Mouse (Mus musculus) MEL (cell line): ENCODE measurements around the gene Pax4. TPM values are rescaled to one million over a fixed set of nuclear protein-coding genes. Genes with fewer than 3 reads are reported as not detected.

ENCODE experiments used
- DNase-seq: peaks from one replicate; pipeline ENCODE4 v3.0.0; 2011; ENCODE audit warnings: low read depth, low spot score
- H3K27ac ChIP-seq: 2 replicates; pipeline ENCODE4 v1.5.1; 2012; ENCODE audit warnings: low read depth, mild to moderate bottlenecking, control low read depth, low read length, moderate library complexity; ENCODE audit not compliant: control insufficient read depth
- H3K27me3 ChIP-seq, 2 experiments: fragments of 150-350 bp in 1 of 2; sonication (generic) in 1 of 2; 2 replicates each; pipeline ENCODE4 v1.6.1; 2012; ENCODE audit warnings: low read length in 2 of 2, mild to moderate bottlenecking in 2 of 2, improper control_type of control experiment in 1 of 2, moderate library complexity in 1 of 2; ENCODE audit not compliant: insufficient read depth in 2 of 2, control insufficient read depth in 1 of 2
- H3K36me3 ChIP-seq, 2 experiments: 2 replicates each; pipeline ENCODE4 v1.6.1; 2012 to 2014; ENCODE audit warnings: low read length in 2 of 2, improper control_type of control experiment in 1 of 2, inconsistent platforms in 1 of 2, mild to moderate bottlenecking in 1 of 2; ENCODE audit not compliant: insufficient read depth in 2 of 2, control insufficient read depth in 1 of 2
- H3K4me1 ChIP-seq, 2 experiments: fragments of 150-350 bp in 1 of 2; sonication (generic) in 1 of 2; 2 replicates each; pipeline ENCODE4 v1.6.1; 2012; ENCODE audit warnings: low read length in 2 of 2, improper control_type of control experiment in 1 of 2, mild to moderate bottlenecking in 1 of 2; ENCODE audit not compliant: insufficient read depth in 2 of 2, control insufficient read depth in 1 of 2
- H3K4me3 ChIP-seq, 2 experiments: fragments of 150-350 bp in 1 of 2; sonication (generic) in 1 of 2; 2 replicates each; pipeline ENCODE4 v1.5.1; 2012; ENCODE audit warnings: low read depth in 2 of 2, low read length in 2 of 2, mild to moderate bottlenecking in 2 of 2, moderate library complexity in 2 of 2, control low read depth in 1 of 2, improper control_type of control experiment in 1 of 2; ENCODE audit not compliant: control insufficient read depth in 1 of 2, insufficient read depth in 1 of 2
- H3K79me2 ChIP-seq: 2 replicates; pipeline ENCODE4 v1.6.1; 2012; ENCODE audit warnings: mild to moderate bottlenecking, low read length, moderate library complexity; ENCODE audit not compliant: control insufficient read depth, poor library complexity, insufficient read depth
- H3K9ac ChIP-seq: 2 replicates; pipeline ENCODE4 v1.6.1; 2012; ENCODE audit warnings: low read depth, mild to moderate bottlenecking, control low read depth, low read length, moderate library complexity; ENCODE audit not compliant: control insufficient read depth, poor library complexity, severe bottlenecking
- H3K9me3 ChIP-seq: fragments of 150-350 bp; sonication (generic); replicated peaks from 2 replicates; pipeline ENCODE4 v1.6.1; 2012; ENCODE audit warnings: mild to moderate bottlenecking, low read length, improper control_type of control experiment, moderate library complexity; ENCODE audit not compliant: insufficient read depth
- CHD1 ChIP-seq: IDR thresholded peaks from 2 replicates; pipeline ENCODE4 v1.6.1; 2012; ENCODE audit warnings: low read depth, mild to moderate bottlenecking, inconsistent platforms, low read length, improper control_type of control experiment
- CTCF ChIP-seq, 3 experiments: IDR thresholded peaks in 2 of 3; conservative IDR thresholded peaks in 1 of 3; 2 replicates each; pipeline ENCODE4 v1.5.1; 2011 to 2012; ENCODE audit warnings: low read length in 3 of 3, low read depth in 2 of 3, mild to moderate bottlenecking in 2 of 3, improper control_type of control experiment in 1 of 3, inconsistent platforms in 1 of 3, mixed read lengths in 1 of 3, moderate library complexity in 1 of 3; ENCODE audit not compliant: control insufficient read depth in 1 of 3, insufficient read depth in 1 of 3, poor library complexity in 1 of 3, severe bottlenecking in 1 of 3
- ELF1 ChIP-seq: IDR thresholded peaks from 2 replicates; pipeline ENCODE4 v1.6.1; 2014; ENCODE audit warnings: low read depth, mild to moderate bottlenecking, inconsistent platforms, low read length, improper control_type of control experiment, moderate library complexity
- EP300 ChIP-seq, 2 experiments: IDR thresholded peaks; 2 replicates each; pipeline ENCODE4 v1.6.1; 2011; ENCODE audit warnings: improper control_type of control experiment in 2 of 2, low read length in 2 of 2, low read depth in 1 of 2, mild to moderate bottlenecking in 1 of 2
- GATA1 ChIP-seq: IDR thresholded peaks from 2 replicates; pipeline ENCODE4 v1.6.1; 2011; ENCODE audit warnings: low read depth, low read length, improper control_type of control experiment
- HCFC1 ChIP-seq: IDR thresholded peaks from 2 replicates; pipeline ENCODE4 v1.6.1; 2012; ENCODE audit warnings: low read depth, mild to moderate bottlenecking, inconsistent platforms, low read length, improper control_type of control experiment, moderate library complexity
- MAZ ChIP-seq: IDR thresholded peaks from 2 replicates; pipeline ENCODE4 v1.6.1; 2012; ENCODE audit warnings: low read depth, mild to moderate bottlenecking, inconsistent platforms, low read length, improper control_type of control experiment
- MYB ChIP-seq: IDR thresholded peaks from 2 replicates; pipeline ENCODE4 v1.6.1; 2011; ENCODE audit warnings: mild to moderate bottlenecking, low read depth, low read length, improper control_type of control experiment
- NELFE ChIP-seq: IDR thresholded peaks from 2 replicates; pipeline ENCODE4 v1.6.1; 2011; ENCODE audit warnings: low read depth, low read length, improper control_type of control experiment
- USF2 ChIP-seq, 2 experiments: IDR thresholded peaks; 2 replicates each; pipeline ENCODE4 v1.6.1; 2011 to 2012; ENCODE audit warnings: improper control_type of control experiment in 2 of 2, low read length in 2 of 2, borderline replicate concordance in 1 of 2, inconsistent platforms in 1 of 2, low read depth in 1 of 2, mild to moderate bottlenecking in 1 of 2; ENCODE audit not compliant: insufficient read depth in 1 of 2
- ZNF384 ChIP-seq: IDR thresholded peaks from 2 replicates; pipeline ENCODE4 v1.6.1; 2012; ENCODE audit warnings: low read depth, mild to moderate bottlenecking, inconsistent platforms, low read length, improper control_type of control experiment
- polyA plus RNA-seq, 2 experiments: library from polyadenylated mRNA; stranded (reverse) in 1 of 2; unstranded in 1 of 2; fragments of >175 nt in 1 of 2; fragments of >200 nt in 1 of 2; gene quantifications; 2 replicates each; pipeline versions ENCODE4 v1.2.1 to v1.2.4; 2012; ENCODE audit warnings: low replicate concordance in 2 of 2, low read depth in 1 of 2; ENCODE audit not compliant: insufficient read length in 2 of 2, insufficient read depth in 1 of 2, missing spikeins in 1 of 2
- total RNA-seq: library from RNA; depleted of rRNA; stranded (reverse); fragments of 300-350 nt; gene quantifications from 2 replicates; pipeline ENCODE4 v1.2.3, GENCODE M21; 2012

Pax4 gene
- total and polyA plus RNA-seq, 3 experiments: not detected

GRCm38 (mm10) chr6:28447937-28448336, 1.2 kb downstream of the Pax4 start:
- Histone ChIP-seq H3K9ac (no peak overlapping the region), H3K27ac (no peak overlapping the region), H3K9me3 (no peaks in the 10 kb centered on the region), H3K4me3 (no peak overlapping the region), H3K79me2 (no peaks in the 10 kb centered on the region), H3K36me3 (no peaks in the 10 kb centered on the region), H3K27me3 (peaks cover 9 to 10% of the 10 kb centered on the region in 2 experiments), H3K4me1 (no peaks in the 10 kb centered on the region)
- TF ChIP-seq ZNF384 (no peak), EP300 (IDR thresholded peaks at IDR 0.05; ENCODE audit: low read depth in 1 of 2, low read length in 2 of 2) (no peak), NELFE (no peak), CTCF (IDR thresholded peaks at IDR 0.05 in 2 of 3, conservative IDR thresholded peaks at IDR 0.05 in 1 of 3; ENCODE audit: control insufficient read depth in 1 of 3, insufficient read depth in 1 of 3, low read depth in 2 of 3, low read length in 3 of 3, poor library complexity in 1 of 3, severe bottlenecking in 1 of 3) (no peak), GATA1 (no peak)
- no peak for DNase-seq

GRCm38 (mm10) chr6:28431538-28431855, 17.7 kb downstream of the Pax4 start:
- Histone ChIP-seq H3K36me3 (no peaks in the 10 kb centered on the region), H3K4me1 (no peaks in the 10 kb centered on the region), H3K27me3 (no peaks in the 10 kb centered on the region), H3K9me3 (no peaks in the 10 kb centered on the region), H3K27ac (no peak overlapping the region), H3K9ac (no peak overlapping the region), H3K79me2 (no peaks in the 10 kb centered on the region), H3K4me3 (no peak overlapping the region)
- TF ChIP-seq USF2 (IDR thresholded peaks at IDR 0.05; ENCODE audit: borderline replicate concordance in 1 of 2, insufficient read depth in 1 of 2, low read depth in 1 of 2, low read length in 2 of 2) (no peak), CHD1 (no peak), ELF1 (no peak)
- DNase-seq: no peak

GRCm38 (mm10) chr6:28430795-28431537, 18.2 kb downstream of the Pax4 start:
- Histone ChIP-seq H3K4me1 (no peaks in the 10 kb centered on the region), H3K79me2 (no peaks in the 10 kb centered on the region), H3K36me3 (no peaks in the 10 kb centered on the region), H3K9ac (no peak overlapping the region), H3K27me3 (no peaks in the 10 kb centered on the region), H3K9me3 (no peaks in the 10 kb centered on the region), H3K4me3 (no peak overlapping the region), H3K27ac (no peak overlapping the region)
- no peak for TF ChIP-seq MYB
- no peak for TF ChIP-seq USF2 (IDR thresholded peaks at IDR 0.05; ENCODE audit: borderline replicate concordance in 1 of 2, insufficient read depth in 1 of 2, low read depth in 1 of 2, low read length in 2 of 2)
- no peak for TF ChIP-seq ELF1
- TF ChIP-seq HCFC1: no peak
- TF ChIP-seq MAZ: no peak
- DNase-seq: no peak
